Mouse (Mus musculus) kidney, adult 2 months (tissue): ENCODE data around the gene Mtch1. TPM values are rescaled to one million over a fixed set of nuclear protein-coding genes. Genes with fewer than 3 reads are reported as not detected.

Experiments
- DNase-seq: peaks from one replicate; pipeline ENCODE4 v3.0.0; 2021
- H3K27ac ChIP-seq: fragments of 200-500 bp; 2 replicates; pipeline ENCODE4 v1.5.1; 2012; ENCODE audit warnings: low read depth, low read length, control low read depth, inconsistent platforms; ENCODE audit not compliant: insufficient read depth
- H3K27me3 ChIP-seq: fragments of 200-500 bp; replicated peaks from 2 replicates; pipeline ENCODE4 v1.6.1; 2012; ENCODE audit warnings: mild to moderate bottlenecking, moderate library complexity, low read length, inconsistent platforms; ENCODE audit not compliant: control insufficient read depth, insufficient read depth
- H3K36me3 ChIP-seq: fragments of 200-500 bp; 2 replicates; pipeline ENCODE4 v1.6.1; 2012; ENCODE audit warnings: mild to moderate bottlenecking, moderate library complexity, low read length, inconsistent platforms; ENCODE audit not compliant: control insufficient read depth, insufficient read depth
- H3K4me1 ChIP-seq: fragments of 200-500 bp; 2 replicates; pipeline ENCODE4 v1.6.1; 2011; ENCODE audit warnings: low read length; ENCODE audit not compliant: control insufficient read depth, insufficient read depth
- H3K4me3 ChIP-seq: fragments of 200-500 bp; 2 replicates; pipeline ENCODE4 v1.5.1; 2011; ENCODE audit warnings: mild to moderate bottlenecking, low read depth, low read length, control low read depth; ENCODE audit not compliant: insufficient read depth
- CTCF ChIP-seq: fragments of 200-500 bp; conservative IDR thresholded peaks from 2 replicates; pipeline ENCODE4 v1.5.1; 2011; ENCODE audit warnings: low read depth, mild to moderate bottlenecking, control low read depth, low read length, moderate library complexity, mixed read lengths; ENCODE audit not compliant: insufficient read depth, insufficient read length
- POLR2A ChIP-seq: fragments of 200-500 bp; IDR thresholded peaks from one replicate; pipeline ENCODE4 v1.6.1; 2011; ENCODE audit warnings: low read depth, low read length, control low read depth
- WGBS: fragments of 180-500 bp; shearing (Covaris S2); methylation state at CpG from one replicate; pipeline ENCODE4 v1.1.7; 2018; 5-methylcytosine and 5-hydroxymethylcytosine counted together
- polyA plus RNA-seq: library from polyadenylated mRNA; depleted of rRNA; stranded (reverse); fragments of >200 nt; gene quantifications from 2 replicates; pipeline ENCODE4 v1.2.3, GENCODE M21; 2012

The Mtch1 gene
- polyA plus RNA-seq, 1 experiment = 375 TPM

GRCm38 (mm10) chr17:29336266-29336990 is 11.3 kb downstream of the Mtch1 start:
- H3K36me3 ChIP-seq = peaks cover 4% of the 10 kb centered on the region
- no peak overlapping the region for H3K4me3 ChIP-seq
- H3K27ac ChIP-seq = no peak overlapping the region
- TF ChIP-seq POLR2A = no peak
- TF ChIP-seq CTCF = no peak
- H3K4me1 ChIP-seq = peaks cover 2% of the 10 kb centered on the region; the same call in 1 of the 2 replicates
- DNase-seq = no peak
- WGBS = 91% methylated on average over 19 of the region's 19 CpGs
- no peaks in the 10 kb centered on the region for H3K27me3 ChIP-seq

GRCm38 (mm10) chr17:29332186-29332685 is 15.5 kb downstream of the Mtch1 start:
- no peak for DNase-seq
- Histone ChIP-seq H3K27me3 (no peaks in the 10 kb centered on the region), H3K36me3 (peaks cover 2% of the 10 kb centered on the region), H3K4me1 (peaks cover 3% of the 10 kb centered on the region; the same call in 1 of the 2 replicates), H3K27ac (no peak overlapping the region), H3K4me3 (no peak overlapping the region)
- TF ChIP-seq POLR2A = no peak
- no peak for TF ChIP-seq CTCF
- WGBS = 87% methylated on average over 4 of the region's 4 CpGs

GRCm38 (mm10) chr17:29330671-29331410 is 16.9 kb downstream of the Mtch1 start:
- no peak; the same call in 1 of the 2 replicates for TF ChIP-seq CTCF
- TF ChIP-seq POLR2A = no peak
- Histone ChIP-seq H3K27me3 (no peaks in the 10 kb centered on the region), H3K4me1 (peaks cover 3% of the 10 kb centered on the region; the same call in 1 of the 2 replicates), H3K27ac (peak overlapping the region; percentile 11; the same call in 1 of the 2 replicates), H3K4me3 (no peak overlapping the region), H3K36me3 (no peaks in the 10 kb centered on the region; the same call in 1 of the 2 replicates)
- DNase-seq = peak; percentile 68
- WGBS = 32% methylated on average over 5 of the region's 5 CpGs

- DNase-seq = no peak
- H3K27me3 ChIP-seq = no peaks in the 10 kb centered on the region
- H3K27ac ChIP-seq = no peak overlapping the region
- 83% methylated on average over 3 of the region's 3 CpGs for WGBS
- no peaks in the 10 kb centered on the region; the same call in 1 of the 2 replicates for H3K36me3 ChIP-seq
- no peak overlapping the region for H3K4me3 ChIP-seq
- TF ChIP-seq POLR2A = no peak
- TF ChIP-seq CTCF = no peak
- peaks cover 3% of the 10 kb centered on the region; the same call in 1 of the 2 replicates for H3K4me1 ChIP-seq
These were observed 17.5 kb downstream of the Mtch1 start for GRCm38 (mm10) chr17:29330221-29330620.

- Histone ChIP-seq H3K36me3 (no peaks in the 10 kb centered on the region; the same call in 1 of the 2 replicates), H3K4me1 (peaks cover 3% of the 10 kb centered on the region; the same call in 1 of the 2 replicates), H3K4me3 (no peak overlapping the region), H3K27me3 (no peaks in the 10 kb centered on the region), H3K27ac (no peak overlapping the region)
- WGBS = 81% methylated on average over 9 of the region's 9 CpGs
- no peak for TF ChIP-seq POLR2A
- no peak for TF ChIP-seq CTCF
- no peak for DNase-seq
These were observed 20.0 kb downstream of the Mtch1 start for GRCm38 (mm10) chr17:29327691-29328090.

GRCm38 (mm10) chr17:29326531-29327529 is 20.9 kb downstream of the Mtch1 start:
- Histone ChIP-seq H3K27ac (no peak overlapping the region), H3K4me1 (peaks cover 3% of the 10 kb centered on the region; the same call in 1 of the 2 replicates), H3K36me3 (no peaks in the 10 kb centered on the region), H3K27me3 (no peaks in the 10 kb centered on the region), H3K4me3 (no peak overlapping the region)
- DNase-seq = no peak
- TF ChIP-seq POLR2A = no peak
- TF ChIP-seq CTCF = no peak
- 51% methylated on average over 52 of the region's 52 CpGs for WGBS
